Mouse (Mus musculus) MEL (cell line): ENCODE results near the gene Ift81. TPM values are rescaled to one million over a fixed set of nuclear protein-coding genes. Genes with fewer than 3 reads are reported as not detected.

Experiments used
- DNase-seq: peaks from one replicate; pipeline ENCODE4 v3.0.0; 2011; ENCODE audit warnings: low read depth, low spot score
- H3K27ac ChIP-seq: 2 replicates; pipeline ENCODE4 v1.5.1; 2012; ENCODE audit warnings: low read depth, mild to moderate bottlenecking, control low read depth, low read length, moderate library complexity; ENCODE audit not compliant: control insufficient read depth
- H3K27me3 ChIP-seq, 2 experiments: fragments of 150-350 bp in 1 of 2; sonication (generic) in 1 of 2; 2 replicates each; pipeline ENCODE4 v1.6.1; 2012; ENCODE audit warnings: low read length in 2 of 2, mild to moderate bottlenecking in 2 of 2, improper control_type of control experiment in 1 of 2, moderate library complexity in 1 of 2; ENCODE audit not compliant: insufficient read depth in 2 of 2, control insufficient read depth in 1 of 2
- H3K36me3 ChIP-seq, 2 experiments: 2 replicates each; pipeline ENCODE4 v1.6.1; 2012 to 2014; ENCODE audit warnings: low read length in 2 of 2, improper control_type of control experiment in 1 of 2, inconsistent platforms in 1 of 2, mild to moderate bottlenecking in 1 of 2; ENCODE audit not compliant: insufficient read depth in 2 of 2, control insufficient read depth in 1 of 2
- H3K4me1 ChIP-seq, 2 experiments: fragments of 150-350 bp in 1 of 2; sonication (generic) in 1 of 2; 2 replicates each; pipeline ENCODE4 v1.6.1; 2012; ENCODE audit warnings: low read length in 2 of 2, improper control_type of control experiment in 1 of 2, mild to moderate bottlenecking in 1 of 2; ENCODE audit not compliant: insufficient read depth in 2 of 2, control insufficient read depth in 1 of 2
- H3K4me3 ChIP-seq, 2 experiments: fragments of 150-350 bp in 1 of 2; sonication (generic) in 1 of 2; 2 replicates each; pipeline ENCODE4 v1.5.1; 2012; ENCODE audit warnings: low read depth in 2 of 2, low read length in 2 of 2, mild to moderate bottlenecking in 2 of 2, moderate library complexity in 2 of 2, control low read depth in 1 of 2, improper control_type of control experiment in 1 of 2; ENCODE audit not compliant: control insufficient read depth in 1 of 2, insufficient read depth in 1 of 2
- H3K79me2 ChIP-seq: 2 replicates; pipeline ENCODE4 v1.6.1; 2012; ENCODE audit warnings: mild to moderate bottlenecking, low read length, moderate library complexity; ENCODE audit not compliant: control insufficient read depth, poor library complexity, insufficient read depth
- H3K9ac ChIP-seq: 2 replicates; pipeline ENCODE4 v1.6.1; 2012; ENCODE audit warnings: low read depth, mild to moderate bottlenecking, control low read depth, low read length, moderate library complexity; ENCODE audit not compliant: control insufficient read depth, poor library complexity, severe bottlenecking
- H3K9me3 ChIP-seq: fragments of 150-350 bp; sonication (generic); replicated peaks from 2 replicates; pipeline ENCODE4 v1.6.1; 2012; ENCODE audit warnings: mild to moderate bottlenecking, low read length, improper control_type of control experiment, moderate library complexity; ENCODE audit not compliant: insufficient read depth
- BHLHE40 ChIP-seq: IDR thresholded peaks from 2 replicates; pipeline ENCODE4 v1.6.1; 2012; ENCODE audit warnings: low read depth, mild to moderate bottlenecking, inconsistent platforms, low read length, improper control_type of control experiment, borderline replicate concordance
- CHD1 ChIP-seq: IDR thresholded peaks from 2 replicates; pipeline ENCODE4 v1.6.1; 2012; ENCODE audit warnings: low read depth, mild to moderate bottlenecking, inconsistent platforms, low read length, improper control_type of control experiment
- E2F4 ChIP-seq: IDR thresholded peaks from 2 replicates; pipeline ENCODE4 v1.6.1; 2011; ENCODE audit warnings: low read depth, low read length, improper control_type of control experiment, borderline replicate concordance
- GATA1 ChIP-seq: IDR thresholded peaks from 2 replicates; pipeline ENCODE4 v1.6.1; 2011; ENCODE audit warnings: low read depth, low read length, improper control_type of control experiment
- HCFC1 ChIP-seq: IDR thresholded peaks from 2 replicates; pipeline ENCODE4 v1.6.1; 2012; ENCODE audit warnings: low read depth, mild to moderate bottlenecking, inconsistent platforms, low read length, improper control_type of control experiment, moderate library complexity
- MAFK ChIP-seq: IDR thresholded peaks from 2 replicates; pipeline ENCODE4 v1.6.1; 2011; ENCODE audit warnings: low read depth, mild to moderate bottlenecking, low read length, improper control_type of control experiment, borderline replicate concordance
- MAZ ChIP-seq: IDR thresholded peaks from 2 replicates; pipeline ENCODE4 v1.6.1; 2012; ENCODE audit warnings: low read depth, mild to moderate bottlenecking, inconsistent platforms, low read length, improper control_type of control experiment
- MXI1 ChIP-seq: IDR thresholded peaks from 2 replicates; pipeline ENCODE4 v1.6.1; 2011; ENCODE audit warnings: mild to moderate bottlenecking, low read depth, low read length, improper control_type of control experiment
- MYB ChIP-seq: IDR thresholded peaks from 2 replicates; pipeline ENCODE4 v1.6.1; 2011; ENCODE audit warnings: mild to moderate bottlenecking, low read depth, low read length, improper control_type of control experiment
- MYC ChIP-seq: IDR thresholded peaks from 2 replicates; pipeline ENCODE4 v1.6.1; 2011; ENCODE audit warnings: low read depth, mild to moderate bottlenecking, low read length, improper control_type of control experiment, moderate library complexity
- POLR2AphosphoS2 ChIP-seq: IDR thresholded peaks from 2 replicates; pipeline ENCODE4 v1.6.1; 2011; ENCODE audit warnings: low read length, improper control_type of control experiment
- RCOR1 ChIP-seq: IDR thresholded peaks from 2 replicates; pipeline ENCODE4 v1.6.1; 2012; ENCODE audit warnings: low read depth, mild to moderate bottlenecking, inconsistent platforms, low read length, improper control_type of control experiment
- SIN3A ChIP-seq: IDR thresholded peaks from 2 replicates; pipeline ENCODE4 v1.6.1; 2012; ENCODE audit warnings: low read length, improper control_type of control experiment, inconsistent platforms
- SMC3 ChIP-seq: IDR thresholded peaks from 2 replicates; pipeline ENCODE4 v1.6.1; 2011; ENCODE audit warnings: low read depth, low read length, improper control_type of control experiment
- TBP ChIP-seq: IDR thresholded peaks from 2 replicates; pipeline ENCODE4 v1.8.0; 2011; ENCODE audit warnings: low read depth, low read length, improper control_type of control experiment
- ZC3H11A ChIP-seq: IDR thresholded peaks from 2 replicates; pipeline ENCODE4 v1.6.1; 2012; ENCODE audit warnings: low read depth, mild to moderate bottlenecking, inconsistent platforms, low read length, improper control_type of control experiment
- ZMIZ1 ChIP-seq: IDR thresholded peaks from 2 replicates; pipeline ENCODE4 v1.6.1; 2012; ENCODE audit warnings: low read depth, mild to moderate bottlenecking, inconsistent platforms, low read length, improper control_type of control experiment, moderate library complexity
- ZNF384 ChIP-seq: IDR thresholded peaks from 2 replicates; pipeline ENCODE4 v1.6.1; 2012; ENCODE audit warnings: low read depth, mild to moderate bottlenecking, inconsistent platforms, low read length, improper control_type of control experiment
- polyA plus RNA-seq, 2 experiments: library from polyadenylated mRNA; stranded (reverse) in 1 of 2; unstranded in 1 of 2; fragments of >175 nt in 1 of 2; fragments of >200 nt in 1 of 2; gene quantifications; 2 replicates each; pipeline versions ENCODE4 v1.2.1 to v1.2.4; 2012; ENCODE audit warnings: low replicate concordance in 2 of 2, low read depth in 1 of 2; ENCODE audit not compliant: insufficient read length in 2 of 2, insufficient read depth in 1 of 2, missing spikeins in 1 of 2
- total RNA-seq: library from RNA; depleted of rRNA; stranded (reverse); fragments of 300-350 nt; gene quantifications from 2 replicates; pipeline ENCODE4 v1.2.3, GENCODE M21; 2012; rRNA removed

Ift81 gene
- total and polyA plus RNA-seq, 3 experiments: 1.5 to 1.9 TPM; not detected in 1

- TF ChIP-seq ZC3H11A (no peak), MAZ (no peak), MYB (no peak), GATA1 (no peak), BHLHE40 (no peak), CHD1 (peak; percentile 73; the same call in 1 of the 2 replicates), ZNF384 (peak; percentile 13; the same call in 1 of the 2 replicates), MYC (peak; percentile 32; the same call in 1 of the 2 replicates), HCFC1 (no peak), SMC3 (no peak), TBP (no peak), ZMIZ1 (no peak), E2F4 (no peak), POLR2AphosphoS2 (no peak), RCOR1 (no peak), SIN3A (peak; percentile 51), MAFK (no peak), MXI1 (no peak; the same call in 1 of the 2 replicates)
- DNase-seq: no peak
These were observed 113.8 kb downstream of the Ift81 start for GRCm38 (mm10) chr5:122500563-122500962.

More at GRCm38 (mm10) chr5:122500563-122500962, 113.8 kb downstream of the Ift81 start:
- Histone ChIP-seq H3K9ac (peak overlapping the region; percentile 91), H3K4me3 (peak overlapping the region; percentile 83 to 97), H3K27me3 (no peaks in the 10 kb centered on the region), H3K27ac (peak overlapping the region; percentile 75), H3K9me3 (no peaks in the 10 kb centered on the region), H3K4me1 (peaks cover 12 to 15% of the 10 kb centered on the region in 2 experiments), H3K79me2 (peaks cover 49% of the 10 kb centered on the region), H3K36me3 (peaks cover 28 to 42% of the 10 kb centered on the region in 2 experiments)

Other genes starting within 250 kb of the Ift81 start
- 81.1 and 85.6 TPM in 2 replicates for gene Gpn3, start 242.6 kb downstream of the Ift81 start, total RNA-seq
- gene Gpn3, start 242.6 kb downstream of the Ift81 start, polyA plus RNA-seq: 10 to 100 TPM in 1 of 2 experiments, not detected in 1; 89.9 TPM
- gene Fam216a, start 242.2 kb downstream of the Ift81 start, total RNA-seq: 68.9 and 73.8 TPM in 2 replicates
- gene Fam216a, start 242.2 kb downstream of the Ift81 start, polyA plus RNA-seq: 100 to 1,000 TPM in 1 of 2 experiments, not detected in 1; 100 TPM
- gene Arpc3, start 222.6 kb downstream of the Ift81 start, total RNA-seq: 406 and 433 TPM in 2 replicates
- gene Arpc3, start 222.6 kb downstream of the Ift81 start, polyA plus RNA-seq: 1,000 to 10,000 TPM in 1 of 2 experiments, 100 to 1,000 TPM in 1; 365 to 1,109 TPM
- 39.9 and 40.5 TPM in 2 replicates for gene Anapc7, start 192.8 kb downstream of the Ift81 start, total RNA-seq
- 10 to 100 TPM in 1 of 2 experiments, not detected in 1; 49.7 TPM for gene Anapc7, start 192.8 kb downstream of the Ift81 start, polyA plus RNA-seq
- 115 and 117 TPM in 2 replicates for gene Atp2a2, start 112.3 kb downstream of the Ift81 start, total RNA-seq
- 100 to 1,000 TPM; 176 to 199 TPM for gene Atp2a2, start 112.3 kb downstream of the Ift81 start, polyA plus RNA-seq
- gene P2rx7, start 29.4 kb upstream of the Ift81 start, total RNA-seq: 25.3 and 29.3 TPM in 2 replicates
- 100 to 1,000 TPM in 1 of 2 experiments, 10 to 100 TPM in 1; 40.8 to 254 TPM for gene P2rx7, start 29.4 kb upstream of the Ift81 start, polyA plus RNA-seq
- 14.7 and 15.2 TPM in 2 replicates for gene P2rx4, start 93.0 kb upstream of the Ift81 start, total RNA-seq
- gene P2rx4, start 93.0 kb upstream of the Ift81 start, polyA plus RNA-seq: 10 to 100 TPM in 1 of 2 experiments, not detected in 1; 30.9 TPM
- gene Camkk2, start 164.9 kb upstream of the Ift81 start, total RNA-seq: 16.3 and 23.7 TPM in 2 replicates
- gene Camkk2, start 164.9 kb upstream of the Ift81 start, polyA plus RNA-seq: 10 to 100 TPM in 1 of 2 experiments, not detected in 1; 24.8 TPM
- 244 and 262 TPM in 2 replicates for gene Anapc5, start 206.8 kb upstream of the Ift81 start, total RNA-seq
- 100 to 1,000 TPM in 1 of 2 experiments, not detected in 1; 390 TPM for gene Anapc5, start 206.8 kb upstream of the Ift81 start, polyA plus RNA-seq
- 13.9 and 14.8 TPM in 2 replicates for gene Rnf34, start 235.5 kb upstream of the Ift81 start, total RNA-seq
- gene Rnf34, start 235.5 kb upstream of the Ift81 start, polyA plus RNA-seq: 10 to 100 TPM in 1 of 2 experiments, not detected in 1; 27.4 TPM